Mouse (Mus musculus) limb, embryonic 12.5 days (tissue): Measurements from ENCODE around the gene 4930438A08Rik. TPM values are rescaled to one million over a fixed set of nuclear protein-coding genes. Genes with fewer than 3 reads are reported as not detected.

ENCODE experiments used
- ATAC-seq: fragments of 200-750 bp; cut with Nextera tagmentation; 2 replicates; pipeline ENCODE4 v1.8.0; 2017; ENCODE audit warnings: low read depth, moderate TSS enrichment; ENCODE audit not compliant: insufficient number of reproducible peaks, insufficient read depth, low FRiP score, low TSS enrichment
- H3K27ac ChIP-seq: fragments of 300-500 bp; sonication (generic); 2 replicates; pipeline ENCODE4 v1.5.1; 2016; ENCODE audit warnings: mild to moderate bottlenecking, moderate library complexity
- H3K27me3 ChIP-seq: fragments of 300-500 bp; sonication (generic); 2 replicates; pipeline ENCODE4 v1.6.1; 2016; ENCODE audit warnings: mild to moderate bottlenecking, moderate library complexity
- H3K36me3 ChIP-seq: fragments of 300-500 bp; sonication (generic); 2 replicates; pipeline ENCODE4 v1.6.1; 2016; ENCODE audit warnings: mild to moderate bottlenecking, moderate library complexity
- H3K4me1 ChIP-seq: fragments of 300-500 bp; sonication (generic); replicated peaks from 2 replicates; pipeline ENCODE4 v1.6.1; 2016
- H3K4me2 ChIP-seq: fragments of 300-500 bp; sonication (generic); 2 replicates; pipeline ENCODE4 v1.6.1; 2016; ENCODE audit warnings: mild to moderate bottlenecking, moderate library complexity
- H3K4me3 ChIP-seq: fragments of 300-500 bp; sonication (generic); replicated peaks from 2 replicates; pipeline ENCODE4 v1.5.1; 2016; ENCODE audit warnings: mild to moderate bottlenecking
- H3K9ac ChIP-seq: fragments of 300-500 bp; sonication (generic); replicated peaks from 2 replicates; pipeline ENCODE4 v1.6.1; 2016; ENCODE audit warnings: mild to moderate bottlenecking, moderate library complexity
- H3K9me3 ChIP-seq: fragments of 300-500 bp; sonication (generic); 2 replicates; pipeline ENCODE4 v1.6.1; 2016; ENCODE audit warnings: mild to moderate bottlenecking, moderate library complexity
- WGBS: fragments of 180-500 bp; shearing (Covaris S2); methylation state at CpG from one replicate; pipeline ENCODE4 v1.1.7; 2016; 5-methylcytosine and 5-hydroxymethylcytosine counted together
- polyA plus RNA-seq: library from polyadenylated mRNA; unstranded; fragments of >200 nt; fragmentation: Nextera tagmentation; extraction: Ambion mirVana; gene quantifications from 2 replicates; pipeline ENCODE4 v1.2.1, GENCODE M21; 2016

Gene 4930438A08Rik
- polyA plus RNA-seq, 1 experiment from 2014 or later = not detected

GRCm38 (mm10) chr11:58324614-58325229, 50.1 kb downstream of the 4930438A08Rik start:
- peaks cover 19% of the 10 kb centered on the region for H3K36me3 ChIP-seq
- no peak overlapping the region for H3K27ac ChIP-seq
- H3K4me1 ChIP-seq = peaks cover 31% of the 10 kb centered on the region
- H3K9ac ChIP-seq = no peak overlapping the region
- 88% methylated on average over 3 of the region's 3 CpGs for WGBS
- H3K27me3 ChIP-seq = no peaks in the 10 kb centered on the region
- H3K4me3 ChIP-seq = no peak overlapping the region
- no peak overlapping the region for H3K4me2 ChIP-seq
- H3K9me3 ChIP-seq = 0 out of 2 replicates have a peak, but pooled peaks cover 6% of the 10 kb centered on the region
- no peak for ATAC-seq

DNA sequence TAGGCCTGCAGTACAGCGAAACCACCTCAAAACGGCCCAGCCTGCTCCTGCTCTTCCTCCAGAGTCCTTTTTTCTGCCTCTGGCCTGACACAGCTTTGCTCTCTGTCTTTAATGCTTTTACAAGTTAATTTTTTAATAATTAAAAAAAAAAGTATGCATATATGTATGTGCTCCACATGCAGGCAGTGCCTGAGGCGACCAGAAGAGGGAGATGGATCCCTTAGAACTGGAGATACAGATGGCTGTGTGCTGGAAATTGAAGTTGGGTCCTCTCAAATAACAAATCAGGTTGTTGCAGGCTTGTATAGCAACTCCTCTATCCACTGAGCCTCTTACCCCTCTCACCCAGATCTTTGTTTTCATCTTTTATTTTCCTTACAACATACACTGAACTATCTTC, 52.2 kb downstream of the 4930438A08Rik start:
- Histone ChIP-seq H3K4me2 (no peak overlapping the region), H3K4me1 (peaks cover 36% of the 10 kb centered on the region), H3K27me3 (no peaks in the 10 kb centered on the region), H3K4me3 (no peak overlapping the region), H3K9me3 (0 out of 2 replicates have a peak, but pooled peaks cover 6% of the 10 kb centered on the region), H3K9ac (no peak overlapping the region), H3K27ac (no peak overlapping the region), H3K36me3 (peaks cover 17% of the 10 kb centered on the region)
- ATAC-seq = no peak
- WGBS = 95% methylated on average over 3 of the region's 3 CpGs

DNA sequence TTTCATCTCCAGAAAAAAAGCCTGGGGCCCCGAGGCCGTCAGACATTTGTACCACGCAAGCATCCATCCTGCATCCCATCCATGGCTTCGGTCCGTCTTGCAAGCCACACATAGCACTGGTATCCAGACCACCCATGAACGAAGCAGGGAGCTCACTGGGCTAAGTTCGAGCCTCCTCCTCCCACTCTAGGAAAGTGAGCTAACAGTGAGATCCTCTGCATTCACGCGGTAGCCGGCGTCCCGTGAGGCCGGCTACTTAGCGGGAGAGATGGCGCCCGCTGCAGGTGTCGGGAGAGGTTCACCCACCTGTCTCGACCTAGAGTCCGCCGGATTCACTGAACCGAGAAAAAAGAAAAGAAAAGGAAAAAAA, 55.3 kb downstream of the 4930438A08Rik start:
- H3K36me3 ChIP-seq = peaks cover 41% of the 10 kb centered on the region
- peak overlapping the region; percentile 84 for H3K4me3 ChIP-seq
- peaks cover 32% of the 10 kb centered on the region for H3K4me1 ChIP-seq
- 0% methylated on average over 21 of the region's 21 CpGs for WGBS
- H3K4me2 ChIP-seq = peak overlapping the region; percentile 92
- H3K27ac ChIP-seq = peak overlapping the region; percentile 79
- 0 out of 2 replicates have a peak, but pooled peaks cover 6% of the 10 kb centered on the region for H3K9me3 ChIP-seq
- peak overlapping the region; percentile 83 for H3K9ac ChIP-seq
- H3K27me3 ChIP-seq = no peaks in the 10 kb centered on the region
- 0 out of 2 replicates have a peak, but pooled peaks have one; percentile 18 for ATAC-seq

DNA sequence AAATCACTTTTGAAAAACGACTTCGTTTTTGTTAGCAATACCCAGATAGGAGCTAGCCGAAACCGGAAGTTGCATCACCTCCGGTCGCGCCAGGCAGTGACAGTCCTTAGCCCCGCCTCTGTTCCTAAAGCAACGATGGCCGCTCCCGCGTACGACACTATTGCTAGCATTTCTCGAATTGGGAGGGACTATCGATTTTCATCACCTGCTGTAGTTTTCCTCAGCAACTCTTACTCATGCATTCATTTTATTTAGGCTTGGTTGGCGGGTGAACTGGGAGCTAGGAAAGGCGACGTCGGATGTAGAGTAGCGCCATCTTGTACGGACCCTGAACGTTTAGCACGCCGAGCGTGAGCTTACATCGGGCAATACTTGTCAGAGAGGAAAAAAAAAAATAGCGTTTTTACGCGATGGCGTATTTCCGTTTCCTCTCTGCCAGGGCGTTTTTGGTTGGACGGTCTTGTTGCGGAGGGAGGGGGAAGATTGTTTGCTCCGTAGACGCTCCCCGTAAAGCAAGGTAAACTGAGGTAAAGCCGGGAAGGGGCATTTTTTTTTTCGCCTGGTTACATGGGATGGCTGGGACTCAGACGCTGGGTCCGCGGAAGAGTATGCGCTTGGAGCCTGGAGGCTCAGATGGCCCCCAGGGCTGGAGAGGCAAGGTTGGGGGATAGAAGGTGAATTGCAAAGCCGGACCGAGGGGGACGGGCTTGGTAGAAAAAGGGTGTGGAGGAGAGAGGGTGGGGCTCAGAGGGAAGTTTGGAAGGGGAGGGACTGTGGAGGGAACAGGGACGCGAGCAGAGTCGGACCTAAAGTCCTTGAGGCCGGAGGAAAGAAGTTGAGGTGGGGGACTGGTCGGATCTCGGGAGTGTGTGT, 55.9 kb downstream of the 4930438A08Rik start, which contains the start of the genes Zfp672 and Sh3bp5l:
Zfp672 (minus strand) TSS at position 64 of the 873 bp plus-strand sequence.
Sh3bp5l (plus strand) TSS at position 449 of the 873 bp plus-strand sequence.
- peak; percentile 93 for ATAC-seq
- Histone ChIP-seq H3K27me3 (no peaks in the 10 kb centered on the region), H3K36me3 (peaks cover 44% of the 10 kb centered on the region), H3K4me1 (peaks cover 32% of the 10 kb centered on the region), H3K9me3 (0 out of 2 replicates have a peak, but pooled peaks cover 6% of the 10 kb centered on the region), H3K4me2 (peak within 1 kb of the TSS; percentile 96), H3K27ac (peak within 1 kb of the TSS; percentile 79), H3K4me3 (peak within 1 kb of the TSS; percentile 84), H3K9ac (peak within 1 kb of the TSS; percentile 83)
- under 1% methylated on average over 52 of the region's 52 CpGs for WGBS

- H3K36me3 ChIP-seq = peaks cover 48% of the 10 kb centered on the region
- ATAC-seq = peak; percentile 21; the same call in 1 of the 2 replicates
- peak overlapping the region; percentile 84 for H3K4me3 ChIP-seq
- 0 out of 2 replicates have a peak, but pooled peaks cover 6% of the 10 kb centered on the region for H3K9me3 ChIP-seq
- 14% methylated on average over 10 of the region's 10 CpGs for WGBS
- H3K4me1 ChIP-seq = peaks cover 32% of the 10 kb centered on the region
- peak overlapping the region; percentile 69 for H3K9ac ChIP-seq
- H3K4me2 ChIP-seq = peak overlapping the region; percentile 96
- no peaks in the 10 kb centered on the region for H3K27me3 ChIP-seq
- peak overlapping the region; percentile 62; the same call in 1 of the 2 replicates for H3K27ac ChIP-seq
Measured at GRCm38 (mm10) chr11:58331149-58331495, 56.5 kb downstream of the 4930438A08Rik start.

DNA sequence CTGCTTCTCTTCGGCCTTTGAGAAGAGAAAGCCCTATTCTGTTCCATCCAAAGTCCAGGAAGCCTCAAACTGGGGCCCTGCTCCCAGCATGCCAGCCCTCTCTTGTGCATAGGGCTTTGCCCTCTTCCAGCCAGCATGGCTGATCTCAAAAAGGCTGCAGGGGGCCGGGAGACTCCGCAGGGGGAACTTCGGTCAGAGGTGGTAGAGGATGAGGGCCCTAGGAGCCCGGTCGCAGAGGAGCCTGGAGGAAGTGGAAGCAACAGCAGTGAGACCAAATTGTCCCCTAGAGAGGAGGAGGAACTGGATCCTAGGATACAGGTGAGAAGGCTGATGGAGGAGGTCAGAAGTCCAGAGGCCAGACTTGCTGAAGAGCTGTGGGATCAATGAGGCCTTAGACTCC, 56.9 kb downstream of the 4930438A08Rik start:
- no peak for ATAC-seq
- peak overlapping the region; percentile 96 for H3K4me2 ChIP-seq
- no peak overlapping the region for H3K27ac ChIP-seq
- 0 out of 2 replicates have a peak, but pooled peaks cover 6% of the 10 kb centered on the region for H3K9me3 ChIP-seq
- H3K4me1 ChIP-seq = peaks cover 32% of the 10 kb centered on the region
- H3K4me3 ChIP-seq = peak overlapping the region; percentile 84
- 83% methylated on average over 6 of the region's 6 CpGs for WGBS
- peak overlapping the region; percentile 69 for H3K9ac ChIP-seq
- H3K36me3 ChIP-seq = peaks cover 52% of the 10 kb centered on the region
- no peaks in the 10 kb centered on the region for H3K27me3 ChIP-seq

- no peak overlapping the region for H3K27ac ChIP-seq
- no peak overlapping the region for H3K4me2 ChIP-seq
- WGBS = 89% methylated on average over 3 of the region's 3 CpGs
- H3K9ac ChIP-seq = no peak overlapping the region
- no peak for ATAC-seq
- H3K4me3 ChIP-seq = no peak overlapping the region
- peaks cover 20% of the 10 kb centered on the region for H3K4me1 ChIP-seq
- H3K9me3 ChIP-seq = no peaks in the 10 kb centered on the region
- no peaks in the 10 kb centered on the region for H3K27me3 ChIP-seq
- peaks cover 62% of the 10 kb centered on the region for H3K36me3 ChIP-seq
Measured at GRCm38 (mm10) chr11:58334746-58335145, 60.1 kb downstream of the 4930438A08Rik start.

Other genes starting within 250 kb of the 4930438A08Rik start
- not detected in 2 replicates for gene Gm12248, start 181.7 kb upstream of the 4930438A08Rik start, polyA plus RNA-seq
- 106 and 109 TPM in 2 replicates for gene Cnot8, start 170.6 kb upstream of the 4930438A08Rik start, polyA plus RNA-seq
- gene Gemin5, start 106.3 kb upstream of the 4930438A08Rik start, polyA plus RNA-seq = 28.9 and 29.7 TPM in 2 replicates
- 135 and 144 TPM in 2 replicates for gene Mrpl22, start 103.1 kb upstream of the 4930438A08Rik start, polyA plus RNA-seq
- 2.3 and 2.4 TPM in 2 replicates for gene Igtp, start 75.2 kb upstream of the 4930438A08Rik start, polyA plus RNA-seq
- gene Irgm2, start 75.2 kb upstream of the 4930438A08Rik start, polyA plus RNA-seq = 0.63 and 0.87 TPM in 2 replicates
- gene Zfp692, start 32.3 kb downstream of the 4930438A08Rik start, polyA plus RNA-seq = 28.0 and 29.2 TPM in 2 replicates
- 32.1 and 32.3 TPM in 2 replicates for gene Zfp672, start 55.5 kb downstream of the 4930438A08Rik start, polyA plus RNA-seq
- 39.0 and 39.8 TPM in 2 replicates for gene Sh3bp5l, start 55.9 kb downstream of the 4930438A08Rik start, polyA plus RNA-seq
- gene Lypd8, start 104.2 kb downstream of the 4930438A08Rik start, polyA plus RNA-seq = not detected in 2 replicates
- gene 1810065E05Rik, start 146.3 kb downstream of the 4930438A08Rik start, polyA plus RNA-seq = not detected in 2 replicates
- not detected in 2 replicates for gene Gm12253, start 157.8 kb downstream of the 4930438A08Rik start, polyA plus RNA-seq
- not detected in 2 replicates for gene Lypd9, start 178.1 kb downstream of the 4930438A08Rik start, polyA plus RNA-seq
- not detected in 2 replicates for gene Olfr30, start 187.5 kb downstream of the 4930438A08Rik start, polyA plus RNA-seq
- gene Olfr332, start 217.8 kb downstream of the 4930438A08Rik start, polyA plus RNA-seq = not detected in 2 replicates
- gene Olfr331, start 227.8 kb downstream of the 4930438A08Rik start, polyA plus RNA-seq = not detected in 2 replicates